Mouse (Mus musculus): ENCODE measurements around the gene Ly6g6c.

Ly6g6c gene

DNA sequence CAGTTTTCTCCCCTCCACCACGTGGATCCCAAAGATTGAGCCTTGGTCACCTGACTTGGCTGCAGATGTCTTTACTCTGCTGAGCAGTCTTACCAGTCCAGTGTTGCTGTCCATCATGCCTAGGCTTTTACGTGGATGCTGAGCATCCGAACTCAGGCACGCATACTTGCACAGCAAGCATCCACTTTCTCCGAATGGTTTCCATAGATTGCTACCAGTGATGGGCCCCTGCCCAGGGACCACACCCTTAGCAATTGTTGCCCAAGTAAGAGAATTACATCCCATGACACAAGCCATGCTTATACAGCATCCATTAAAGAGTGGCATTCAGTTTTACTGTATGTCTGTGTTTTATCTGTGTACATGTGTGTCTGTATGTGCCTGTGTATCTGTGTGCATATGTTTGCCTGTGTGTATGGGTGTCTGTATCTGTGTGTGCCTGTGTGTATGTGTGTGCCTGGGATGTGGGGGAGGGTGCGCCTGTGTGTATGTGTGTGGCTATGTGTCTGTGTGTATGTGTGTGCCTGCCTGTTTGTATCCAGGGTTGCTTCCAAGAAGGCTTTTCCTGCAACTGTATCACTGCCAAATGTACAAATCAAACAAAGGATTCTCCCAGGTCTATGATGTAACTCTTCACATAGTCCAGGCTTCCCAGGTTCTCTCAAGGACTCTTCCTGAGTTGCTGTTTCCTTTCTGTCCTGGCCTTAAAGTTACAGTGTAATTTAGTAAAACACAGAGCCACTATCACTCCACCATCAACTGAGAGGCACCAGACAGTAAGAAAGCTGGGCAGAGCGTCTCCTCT, 9.3 kb upstream of the Ly6g6c start:
- ATAC-seq (ENCODE audit: low TSS enrichment) = no peak

DNA sequence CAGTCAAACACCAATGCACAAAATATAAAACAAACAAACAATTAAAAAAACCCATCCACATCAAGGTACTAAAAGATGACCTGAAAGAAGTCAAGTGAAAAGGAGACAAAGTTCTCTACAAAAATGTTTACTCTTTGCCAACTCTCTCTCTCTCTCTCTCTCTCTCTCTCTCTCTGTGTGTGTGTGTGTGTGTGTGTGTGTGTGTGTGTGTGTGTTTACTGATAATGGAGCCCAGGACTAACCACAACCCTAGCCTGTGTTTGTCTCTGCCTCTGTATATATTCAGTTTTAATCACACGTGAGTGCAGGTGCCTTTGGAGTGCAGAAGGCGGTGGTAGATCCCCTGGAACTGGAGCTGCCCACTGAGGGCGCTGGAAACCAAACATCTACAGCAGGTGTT, 8.1 kb upstream of the Ly6g6c start:
- ATAC-seq (ENCODE audit: low TSS enrichment) = no peak

DNA sequence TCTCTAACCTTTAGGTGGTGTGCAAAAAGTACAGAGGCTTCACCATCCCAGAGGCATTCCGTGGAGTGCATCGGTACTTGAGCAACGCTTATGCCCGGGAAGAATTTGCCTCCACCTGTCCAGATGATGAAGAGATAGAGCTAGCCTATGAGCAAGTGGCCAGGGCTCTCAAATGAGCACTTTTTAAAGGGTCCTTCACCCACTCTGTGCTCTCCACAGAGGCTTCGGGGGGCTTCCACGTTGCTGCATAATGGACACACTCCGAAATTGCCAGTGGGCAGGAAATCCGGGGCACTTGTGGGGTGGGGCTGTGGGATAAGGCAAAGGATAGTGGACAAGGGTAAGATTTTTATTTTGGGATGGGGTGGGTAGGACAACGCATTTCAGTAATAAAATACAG, 6.9 kb upstream of the Ly6g6c start:
- ATAC-seq (ENCODE audit: low TSS enrichment) = no peak

DNA sequence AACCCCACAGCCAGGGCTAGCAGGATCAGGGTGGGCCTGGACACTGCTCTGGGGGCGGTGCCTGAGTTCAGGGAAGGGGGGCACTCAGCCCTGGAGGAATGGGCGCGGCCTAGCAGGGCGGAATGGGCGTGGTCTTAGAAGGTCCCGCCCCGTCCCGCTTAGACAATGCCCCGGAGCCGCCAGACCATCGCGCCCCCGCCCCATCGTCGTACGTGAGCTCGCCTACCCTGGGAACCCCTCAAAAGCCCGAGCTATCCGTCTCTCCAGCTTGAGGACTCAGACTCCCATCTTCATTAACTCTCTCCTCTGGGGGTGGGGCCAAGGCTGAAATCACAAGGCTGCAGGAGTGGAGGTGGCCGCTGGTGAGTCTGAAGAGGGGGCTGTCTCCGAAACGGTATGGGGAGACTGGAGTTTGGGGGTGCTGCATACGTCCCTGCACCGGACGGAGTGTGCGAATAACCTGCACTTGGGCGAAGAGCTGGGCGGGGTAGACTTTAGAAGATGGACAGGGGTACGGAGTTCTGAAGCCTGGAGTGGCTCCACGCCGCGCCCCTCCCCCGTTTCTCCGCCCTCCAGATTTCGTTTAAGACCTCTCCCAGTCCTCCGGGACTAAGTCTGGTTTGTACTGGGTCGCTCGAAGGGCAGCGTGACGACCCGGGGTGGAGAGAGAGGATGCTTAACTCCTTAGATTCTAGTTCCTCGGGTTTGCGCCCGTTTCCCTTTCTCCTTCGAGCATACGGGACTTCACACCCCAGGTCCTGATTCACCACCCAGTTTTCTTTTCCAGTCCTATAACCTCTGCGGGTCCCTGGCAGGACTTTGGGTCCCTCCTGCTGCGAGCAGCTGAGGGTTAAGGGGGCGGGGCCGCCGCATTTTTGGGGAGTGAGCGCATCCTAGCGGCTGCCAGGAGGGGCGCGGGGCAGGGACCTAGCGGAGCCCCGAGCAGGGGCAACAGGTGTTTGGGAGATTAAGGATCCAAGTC, 6.0 kb upstream of the Ly6g6c start, which contains the start of gene Ddah2:
Gene Ddah2 (plus strand): TSS at position 125 of the 982 bp plus-strand sequence.
- peak; percentile 73 for ATAC-seq (ENCODE audit: low TSS enrichment)

DNA sequence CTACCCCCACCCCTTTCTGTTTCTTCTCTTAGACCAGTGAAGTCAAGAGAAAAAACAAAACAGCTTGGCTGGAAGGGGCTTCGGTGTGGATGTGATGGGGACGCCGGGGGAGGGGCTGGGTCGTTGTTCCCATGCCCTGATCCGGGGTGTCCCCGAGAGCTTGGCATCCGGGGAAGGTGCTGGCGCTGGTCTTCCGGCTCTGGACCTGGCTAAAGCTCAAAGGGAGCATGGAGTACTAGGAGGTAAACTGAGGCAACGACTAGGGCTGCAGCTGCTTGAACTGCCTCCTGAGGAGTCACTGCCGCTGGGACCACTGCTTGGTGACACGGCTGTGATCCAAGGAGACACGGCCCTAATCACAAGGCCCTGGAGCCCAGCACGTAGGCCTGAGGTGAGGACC, 5.1 kb upstream of the Ly6g6c start:
- no peak for ATAC-seq (ENCODE audit: low TSS enrichment)

DNA sequence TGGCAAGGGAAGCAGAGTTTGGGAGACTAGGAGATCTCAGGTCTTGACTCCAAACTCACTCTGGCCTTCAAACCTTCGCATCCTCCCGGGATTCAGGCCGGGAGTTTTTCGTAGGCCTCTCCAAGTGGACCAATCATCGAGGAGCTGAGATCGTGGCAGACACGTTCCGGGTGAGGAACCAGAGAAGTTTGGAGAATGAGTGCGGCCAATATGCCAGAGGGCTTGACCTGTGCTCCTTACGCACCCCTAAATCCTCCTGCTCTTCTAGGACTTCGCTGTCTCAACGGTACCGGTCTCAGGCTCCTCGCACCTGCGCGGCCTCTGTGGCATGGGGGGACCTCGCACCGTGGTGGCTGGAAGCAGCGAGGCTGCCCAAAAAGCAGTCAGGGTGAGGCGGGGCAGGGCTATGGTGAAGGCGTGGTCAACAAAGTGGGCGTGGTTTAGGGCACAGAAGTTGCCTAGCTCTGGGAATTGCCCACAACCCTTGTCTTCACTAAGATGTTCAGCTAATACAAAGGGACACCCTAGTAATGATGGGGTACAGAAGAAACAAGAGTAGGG, 4.4 kb upstream of the Ly6g6c start:
- no peak for ATAC-seq (ENCODE audit: low TSS enrichment)

DNA sequence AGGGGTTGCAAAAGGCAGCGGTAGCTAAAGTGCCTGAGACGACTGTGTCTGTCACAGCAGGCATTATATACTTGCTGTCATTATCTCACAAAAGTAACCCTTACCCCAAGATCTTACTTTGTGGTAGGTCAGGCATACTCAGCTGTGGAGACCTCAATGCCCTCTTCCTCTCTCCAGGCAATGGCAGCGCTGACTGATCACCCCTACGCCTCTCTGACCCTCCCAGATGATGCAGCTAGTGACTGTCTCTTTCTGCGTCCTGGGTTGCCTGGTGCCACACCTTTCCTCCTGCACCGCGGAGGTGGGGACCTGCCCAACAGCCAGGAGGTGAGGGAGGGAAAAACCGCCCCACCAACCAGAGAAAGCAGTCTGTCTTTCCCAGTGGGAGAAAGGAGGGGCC, 3.9 kb upstream of the Ly6g6c start:
- no peak for ATAC-seq (ENCODE audit: low TSS enrichment)

DNA sequence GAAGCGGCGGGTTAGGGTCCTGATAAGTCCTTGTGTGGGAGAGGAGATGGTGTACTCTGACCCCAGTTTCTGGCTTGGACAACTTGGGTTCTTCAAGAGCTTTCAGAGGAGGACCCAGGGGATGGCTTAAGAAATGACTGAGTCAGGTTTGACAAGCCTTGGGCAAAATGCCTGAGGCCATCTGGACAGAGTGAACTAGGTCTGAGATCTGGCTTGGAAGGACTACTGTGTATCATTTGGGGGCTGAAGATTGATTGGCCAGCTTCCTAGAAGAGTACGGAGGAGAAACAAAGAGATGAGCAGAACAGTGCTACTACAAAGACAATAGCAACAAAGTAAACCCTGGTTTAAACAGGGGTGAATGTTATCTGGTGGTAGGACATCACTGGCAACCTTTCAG, 1.7 kb upstream of the Ly6g6c start:
- no peak for ATAC-seq (ENCODE audit: low TSS enrichment)

DNA sequence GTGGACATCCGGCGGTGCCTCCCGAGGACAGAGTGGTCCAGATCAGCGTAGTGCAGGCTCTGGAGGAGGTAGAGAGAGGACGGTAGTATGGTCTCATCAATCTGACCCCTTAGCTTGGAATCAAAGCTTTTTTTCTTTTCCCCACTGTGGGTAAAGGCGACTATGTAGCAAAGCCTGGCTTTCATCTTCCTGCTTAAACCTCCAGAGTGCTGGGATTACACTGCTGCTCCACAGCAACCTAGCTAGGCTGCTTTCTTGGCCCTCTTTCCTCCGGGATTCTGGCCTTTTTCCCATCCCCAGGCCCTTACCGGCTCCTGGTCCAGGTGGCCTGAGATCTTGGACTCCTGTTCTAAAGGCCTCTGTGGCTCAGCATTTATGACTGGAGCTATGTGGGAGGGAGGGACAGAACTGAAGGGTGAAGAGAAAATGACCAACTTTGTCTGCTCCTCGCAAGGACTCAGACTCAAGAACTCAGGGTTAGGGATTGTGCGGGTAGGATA, 760 bp upstream of the Ly6g6c start:
- no peak for ATAC-seq (ENCODE audit: low TSS enrichment)

DNA sequence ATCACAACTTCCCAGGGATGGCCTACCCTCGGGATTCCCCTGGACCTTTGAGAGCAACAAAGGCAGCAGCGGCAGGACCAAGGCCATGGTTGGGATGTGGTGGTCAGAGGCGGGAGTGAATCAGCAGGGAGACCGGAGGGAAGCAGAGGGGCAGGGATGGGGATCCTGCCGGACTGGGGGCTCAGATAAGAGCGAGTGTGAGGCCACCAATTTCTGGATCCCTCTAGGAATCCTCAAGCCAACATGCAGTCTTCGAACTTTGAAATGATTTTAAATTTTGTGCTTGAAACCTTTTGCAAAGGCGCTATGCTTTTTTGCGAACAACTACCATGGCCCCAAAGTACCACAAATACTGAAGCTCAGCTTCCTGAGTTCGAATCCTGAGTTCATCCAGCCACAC, 896 bp downstream of the Ly6g6c start, which contains the start of gene Mpig6b:
Gene Mpig6b (minus strand): TSS at position 101 of the 400 bp plus-strand sequence.
- no peak for ATAC-seq (ENCODE audit: low TSS enrichment)

DNA sequence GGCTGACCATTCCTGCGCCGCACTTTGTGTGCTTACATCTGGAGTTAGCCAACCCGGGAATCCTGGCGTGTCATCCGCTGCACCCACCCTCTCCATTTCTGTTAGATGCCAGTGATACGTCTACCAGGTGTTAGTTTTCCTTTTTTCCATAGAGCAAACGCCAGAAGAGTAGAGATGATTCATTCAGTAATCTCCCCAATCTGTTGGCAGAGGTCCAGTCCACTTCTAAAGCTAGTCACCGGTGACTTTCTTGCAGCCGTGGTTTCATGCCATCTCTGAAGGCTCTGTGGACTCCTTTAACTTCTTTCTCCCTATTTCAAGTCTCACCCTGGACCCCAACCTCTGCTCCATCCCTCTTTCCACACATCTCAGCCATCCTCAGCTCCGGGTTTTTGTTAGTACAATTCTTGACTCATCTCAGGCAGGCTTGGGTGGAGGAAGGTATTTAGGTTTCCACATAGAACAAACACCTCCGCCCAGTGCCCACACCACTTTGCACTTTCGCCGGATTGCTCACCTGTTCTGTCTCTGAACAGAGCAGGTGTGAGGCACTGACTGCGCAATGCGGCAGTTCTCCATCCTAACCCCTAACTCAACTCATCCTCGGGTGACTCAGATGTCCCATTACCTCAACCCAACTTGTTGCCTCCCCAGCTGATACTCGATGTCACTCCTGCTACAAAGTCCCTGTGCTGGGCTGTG, 3.2 kb downstream of the Ly6g6c start:
- no peak for ATAC-seq (ENCODE audit: low TSS enrichment)

DNA sequence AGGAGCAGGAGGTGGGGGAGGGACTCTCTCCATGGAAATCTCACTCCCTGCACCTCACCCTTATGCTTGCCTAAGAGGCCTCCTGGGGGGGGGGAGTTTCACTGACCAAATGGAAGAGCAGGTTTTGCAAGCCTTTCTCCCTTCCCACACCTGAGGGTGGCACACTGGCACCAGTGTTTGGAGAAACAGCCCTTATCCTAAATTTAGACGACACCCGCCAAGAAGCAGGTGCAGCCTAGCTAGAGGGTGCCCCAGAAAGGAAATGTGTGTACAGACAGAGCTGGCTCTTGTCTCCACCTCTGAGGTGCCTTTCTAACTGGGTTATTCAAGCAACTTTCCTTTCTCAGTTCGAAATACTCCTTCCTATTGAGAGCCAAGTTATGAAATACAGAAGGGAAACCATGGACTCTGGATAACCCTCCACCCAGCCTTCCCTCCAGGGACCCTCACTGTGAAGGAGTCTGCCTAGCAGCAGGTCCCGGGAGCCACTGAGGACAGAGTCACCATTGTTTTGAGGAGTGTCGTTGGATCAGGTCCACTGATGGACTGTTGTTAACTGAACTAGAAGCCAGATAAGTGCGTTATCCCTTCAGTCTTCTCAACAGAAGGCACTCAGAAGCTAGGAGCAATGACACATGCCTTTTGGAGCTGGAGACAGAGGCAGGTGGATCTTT, 5.5 kb downstream of the Ly6g6c start:
- peak; percentile 81; the same call in 1 of the 2 replicates for ATAC-seq (ENCODE audit: low TSS enrichment)

DNA sequence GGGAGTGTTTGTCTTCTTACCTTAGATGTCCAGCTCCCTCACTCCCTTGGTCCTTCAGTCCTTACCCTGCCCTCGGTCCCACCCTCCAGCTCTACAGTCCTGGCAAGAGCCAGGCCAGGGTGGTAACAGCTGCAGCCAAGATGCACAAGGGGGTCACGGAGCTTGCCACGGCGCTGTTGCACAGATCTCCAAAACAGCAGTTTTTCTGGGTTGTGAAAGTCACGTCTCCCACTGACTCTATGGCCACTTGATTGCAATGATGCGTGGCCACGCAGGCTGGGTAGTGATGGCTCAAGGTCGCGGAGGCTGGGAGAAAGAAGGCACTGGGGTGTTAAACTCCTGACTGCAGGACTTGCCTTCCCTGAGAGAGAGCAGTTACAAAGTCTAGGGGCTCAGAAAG, 6.3 kb downstream of the Ly6g6c start:
- no peak for ATAC-seq (ENCODE audit: low TSS enrichment)

DNA sequence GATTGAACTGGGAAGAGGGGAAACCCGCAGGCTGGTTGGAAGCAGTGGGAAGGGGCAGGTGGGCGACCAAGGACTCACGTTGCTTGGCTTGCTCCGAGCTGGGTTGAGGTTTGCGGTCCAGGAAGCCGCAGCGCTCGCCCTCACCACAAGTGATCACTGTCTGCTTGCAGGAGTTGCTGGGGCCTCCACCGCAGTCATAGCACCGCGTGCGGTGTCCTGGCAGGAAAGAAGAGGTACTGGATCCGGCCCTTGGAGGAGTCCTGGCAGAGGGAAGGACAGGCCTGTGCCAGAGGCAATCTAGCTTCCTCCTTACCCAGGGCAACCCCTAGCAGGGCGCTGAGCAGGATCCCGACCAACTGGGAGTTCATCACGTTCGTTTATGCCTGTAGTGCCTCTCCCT, 8.9 kb downstream of the Ly6g6c start:
- ATAC-seq (ENCODE audit: low TSS enrichment) = no peak

DNA sequence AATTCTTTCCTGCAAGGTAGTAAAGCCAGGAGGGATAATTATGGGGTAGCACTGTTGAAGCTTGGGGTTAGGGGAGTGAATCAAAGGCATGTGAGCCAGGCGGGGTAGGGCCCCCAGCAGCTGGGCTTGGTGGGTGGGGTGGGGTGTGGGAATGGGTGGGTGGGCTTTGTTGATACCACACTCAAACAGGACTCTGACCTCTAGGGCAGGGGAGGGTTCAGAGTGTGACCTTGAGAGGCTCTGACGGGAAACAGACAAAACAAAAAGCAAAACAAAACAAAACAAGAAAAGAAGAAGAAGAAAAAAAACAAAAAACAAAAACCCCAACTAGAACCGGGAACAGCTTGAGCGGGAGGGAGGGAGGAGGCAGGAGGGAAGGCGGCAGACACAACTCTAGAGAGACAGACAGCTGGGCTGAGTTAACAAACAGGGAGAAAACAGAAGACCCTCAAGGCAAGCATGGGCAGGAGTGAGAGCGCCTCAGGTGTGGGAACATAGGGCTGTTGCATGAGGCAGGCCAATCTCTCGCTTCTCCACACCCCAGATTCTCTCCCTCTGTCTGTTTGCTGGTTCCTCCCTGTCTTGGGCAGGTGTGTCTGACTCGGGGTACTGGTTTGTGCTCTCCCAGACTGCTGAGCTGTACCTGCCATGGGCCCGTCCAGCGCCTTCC, 11.5 kb downstream of the Ly6g6c start, which contains the start of gene Ly6g6e:
Gene Ly6g6e (plus strand): TSS at position 396 of the 670 bp plus-strand sequence.
- ATAC-seq (ENCODE audit: low TSS enrichment) = no peak

DNA sequence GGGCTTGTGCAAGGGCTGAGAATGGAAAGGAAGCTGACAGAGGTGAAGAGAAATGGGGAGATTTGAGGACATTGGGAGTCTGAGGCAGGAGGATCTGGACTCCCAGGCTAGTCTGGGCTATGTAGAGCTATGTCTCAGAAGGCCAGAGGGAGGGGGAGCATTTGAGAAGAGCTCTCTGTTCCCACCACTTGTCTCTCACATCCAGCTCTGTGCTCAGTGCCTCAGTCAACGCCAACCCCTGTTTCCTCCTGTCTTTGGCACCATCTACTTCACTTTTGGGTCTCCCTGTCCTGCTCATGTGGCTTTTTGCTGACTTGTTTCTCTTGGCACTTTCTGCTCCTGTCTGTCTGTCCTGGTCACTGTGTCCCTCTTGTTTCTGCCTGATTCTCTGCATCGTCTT, 12.1 kb downstream of the Ly6g6c start:
- ATAC-seq (ENCODE audit: low TSS enrichment) = no peak

DNA sequence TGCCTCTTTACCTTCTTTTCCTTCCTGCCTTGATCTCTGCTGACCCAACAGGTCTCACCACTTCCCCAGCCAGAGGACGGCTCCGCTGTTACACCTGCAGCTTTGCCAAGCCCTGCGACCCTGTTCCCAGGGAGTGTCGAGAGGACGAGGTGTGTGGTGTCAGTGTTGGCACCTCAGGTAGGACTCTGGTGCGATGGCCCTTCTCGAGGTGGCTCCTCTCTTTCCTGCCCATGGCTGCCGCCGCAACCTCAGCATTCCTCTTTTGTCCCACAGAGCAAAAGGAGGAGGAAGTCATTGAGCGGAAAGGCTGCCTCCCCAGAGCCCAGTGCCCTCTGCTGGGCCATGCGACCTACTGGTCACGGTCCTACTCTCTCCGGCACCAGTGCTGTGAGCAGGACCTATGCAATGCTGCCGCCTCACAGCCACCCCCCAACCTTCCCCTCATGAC, 12.6 kb downstream of the Ly6g6c start, which contains the start of gene Ly6g6d:
Gene Ly6g6d (minus strand): TSS at position 280 of the 448 bp plus-strand sequence.
- ATAC-seq (ENCODE audit: low TSS enrichment) = no peak

DNA sequence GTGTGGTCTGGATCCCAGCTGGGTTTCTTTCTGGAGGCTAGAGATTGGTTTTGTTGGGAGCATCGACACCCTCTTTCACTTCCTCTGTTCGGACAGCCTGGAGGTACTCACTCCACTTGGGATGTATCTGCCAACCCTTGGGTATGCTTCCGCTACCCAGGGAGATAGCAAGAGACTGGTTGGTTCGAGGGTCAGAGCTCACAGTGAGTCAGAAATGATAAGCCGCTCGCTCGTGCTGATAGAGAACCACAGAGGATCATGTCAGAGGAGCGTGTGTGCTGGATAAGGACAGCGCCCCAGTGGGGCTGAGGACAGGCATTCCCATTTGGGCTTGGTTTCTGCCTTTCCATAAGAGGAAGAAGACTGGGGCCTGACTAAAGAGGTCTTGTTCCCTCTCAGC, 14.6 kb downstream of the Ly6g6c start:
- ATAC-seq (ENCODE audit: low TSS enrichment) = no peak

DNA sequence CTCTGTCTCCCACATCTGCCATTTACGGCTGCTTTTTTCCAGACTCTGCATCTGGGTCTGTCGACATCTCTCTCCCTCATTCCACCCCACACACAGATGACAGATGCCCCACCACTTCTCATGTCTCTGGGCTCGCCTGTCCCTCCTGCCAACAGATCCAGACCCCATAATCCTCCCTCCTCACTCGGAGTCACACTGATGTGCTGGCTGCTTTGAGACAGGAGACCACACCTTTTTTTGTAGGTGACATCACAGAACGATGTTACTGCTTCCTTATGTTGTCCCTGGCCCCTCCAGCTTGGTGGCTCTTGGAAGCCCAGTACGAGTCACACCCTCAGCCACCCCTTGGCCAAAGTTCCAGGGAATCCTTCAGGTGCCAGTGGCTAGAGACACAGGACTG, 15.1 kb downstream of the Ly6g6c start:
- ATAC-seq (ENCODE audit: low TSS enrichment) = no peak

DNA sequence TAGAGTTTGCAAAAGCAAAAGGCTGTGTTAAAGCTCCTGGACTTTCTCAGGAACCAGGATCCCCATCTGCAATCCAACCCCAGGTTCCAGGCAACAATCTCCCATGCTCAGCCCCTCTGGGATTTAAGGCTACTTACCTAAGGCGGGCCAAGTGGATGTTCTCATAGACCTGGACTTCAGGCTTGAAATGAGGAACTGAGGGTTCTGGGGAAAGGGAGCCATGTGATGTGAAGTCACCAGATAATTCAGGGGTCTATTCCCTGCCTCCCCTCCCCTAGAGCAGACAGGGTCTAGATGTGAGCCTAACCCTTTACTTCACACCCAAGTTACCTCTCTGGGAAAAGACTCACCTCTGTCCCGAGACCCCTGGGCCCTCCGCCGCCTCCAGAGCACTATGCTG, 15.5 kb downstream of the Ly6g6c start:
- ATAC-seq (ENCODE audit: low TSS enrichment) = no peak

Measured in frontal cortex, adult (tissue).